Mouse (Mus musculus) myocyte (in vitro differentiated cells): Measurements from ENCODE around the gene Hdgfl2.
"Not testable (repeated sequence)": the region's sequence is repeated elsewhere in the genome, so short reads cannot be mapped to it uniquely, and the experiment has no call there.

Experiments used
- CEBPB ChIP-seq: IDR thresholded peaks from 2 replicates; pipeline ENCODE4 v1.6.1; 2011; ENCODE audit warnings: mild to moderate bottlenecking, moderate library complexity; ENCODE audit not compliant: poor library complexity, insufficient read depth, severe bottlenecking
- E2F4 ChIP-seq: IDR thresholded peaks from one replicate; pipeline ENCODE4 v1.6.1; 2011; ENCODE audit warnings: mild to moderate bottlenecking, control low read depth, moderate library complexity; ENCODE audit not compliant: insufficient read depth
- POLR2A ChIP-seq: IDR thresholded peaks from one replicate; pipeline ENCODE4 v1.6.1; 2011; ENCODE audit warnings: low read depth, mild to moderate bottlenecking, control low read depth, moderate library complexity; ENCODE audit not compliant: insufficient read length
- POLR2AphosphoS2 ChIP-seq: IDR thresholded peaks from one replicate; pipeline ENCODE4 v1.6.1; 2011; ENCODE audit warnings: low read depth, control low read depth; ENCODE audit not compliant: insufficient read length

GRCm38 (mm10) chr17:56104821-56105220 lies 25.4 kb downstream of the Hdgfl2 start:
- not testable (repeated sequence) for TF ChIP-seq CEBPB, POLR2AphosphoS2, POLR2A, E2F4
